Mouse (Mus musculus): ENCODE data around the gene Ctbp2. TPM values are rescaled to one million over a fixed set of nuclear protein-coding genes. Genes with fewer than 3 reads are reported as not detected.

Gene Ctbp2
- polyA plus RNA-seq, 1 experiment from 2014 or later, result 129 TPM

DNA sequence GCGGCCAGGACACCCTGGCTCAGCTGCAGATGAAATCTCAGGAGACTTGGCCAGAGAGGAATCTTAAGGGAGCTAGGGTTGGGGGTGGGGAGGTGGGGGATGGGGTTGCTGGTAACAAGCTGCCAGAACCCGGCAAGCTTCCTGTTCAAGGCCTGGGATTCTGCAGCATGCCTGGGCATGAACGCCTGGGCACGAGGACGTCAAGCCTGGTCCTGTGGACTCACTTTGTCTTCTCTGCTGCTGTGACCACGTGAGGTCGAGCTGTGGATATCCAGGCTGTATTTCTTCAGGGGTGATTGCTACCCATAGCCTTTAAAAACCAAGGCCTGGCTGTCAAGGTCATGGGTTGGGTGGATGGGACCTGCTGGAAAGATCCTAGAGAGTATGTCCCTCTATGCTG is 118.4 kb downstream of the Ctbp2 start:
- no peaks in the 10 kb centered on the region for H3K9me3 ChIP-seq (replicated peaks; ENCODE audit: control insufficient read depth, low read length)
- 81% methylated on average over 7 of the region's 7 CpGs for WGBS
- no peak for DNase-seq (ENCODE audit: low spot score)
- no peak overlapping the region for H3K9ac ChIP-seq (replicated peaks; ENCODE audit: low read length)
- H3K27me3 ChIP-seq (ENCODE audit: control insufficient read depth, insufficient read depth, low read length), result no peaks in the 10 kb centered on the region
- ATAC-seq (replicated peaks; ENCODE audit: insufficient number of reproducible peaks, low FRiP score, low TSS enrichment, low read depth), result no peak
- H3K27ac ChIP-seq (replicated peaks; ENCODE audit: low read depth, low read length), result no peak overlapping the region
- no peak overlapping the region for H3K4me2 ChIP-seq (ENCODE audit: low read depth, low read length)
- H3K4me1 ChIP-seq (ENCODE audit: control insufficient read depth, insufficient read depth, low read length), result no peaks in the 10 kb centered on the region
- no peak overlapping the region for H3K4me3 ChIP-seq (ENCODE audit: low read depth, low read length)
- no peaks in the 10 kb centered on the region for H3K36me3 ChIP-seq (replicated peaks; ENCODE audit: control insufficient read depth, insufficient read depth, low read depth, low read length)

DNA sequence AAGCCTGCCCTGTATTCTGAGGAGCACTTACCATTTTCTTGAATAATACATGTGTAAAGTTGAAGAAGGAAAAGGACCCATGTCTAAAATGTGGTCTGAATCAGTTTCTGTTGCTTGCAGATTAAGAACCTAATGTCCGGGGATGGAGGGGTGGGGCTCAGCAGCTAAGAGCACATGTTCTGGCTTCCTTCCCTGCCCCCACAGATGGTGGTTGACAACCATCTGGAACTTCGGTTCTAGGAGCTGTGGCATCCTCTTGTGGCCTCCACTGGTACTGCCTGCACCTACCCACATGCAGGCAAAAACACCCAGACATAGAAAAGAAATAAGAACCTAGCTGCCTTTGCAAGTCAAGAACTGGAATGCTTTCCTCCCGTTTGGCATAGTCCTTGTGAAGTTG is 120.7 kb downstream of the Ctbp2 start:
- no peak for ATAC-seq (replicated peaks; ENCODE audit: insufficient number of reproducible peaks, low FRiP score, low TSS enrichment, low read depth)
- H3K4me2 ChIP-seq (ENCODE audit: low read depth, low read length), result no peak overlapping the region
- WGBS, result 28% methylated on average over 3 of the region's 3 CpGs

DNA sequence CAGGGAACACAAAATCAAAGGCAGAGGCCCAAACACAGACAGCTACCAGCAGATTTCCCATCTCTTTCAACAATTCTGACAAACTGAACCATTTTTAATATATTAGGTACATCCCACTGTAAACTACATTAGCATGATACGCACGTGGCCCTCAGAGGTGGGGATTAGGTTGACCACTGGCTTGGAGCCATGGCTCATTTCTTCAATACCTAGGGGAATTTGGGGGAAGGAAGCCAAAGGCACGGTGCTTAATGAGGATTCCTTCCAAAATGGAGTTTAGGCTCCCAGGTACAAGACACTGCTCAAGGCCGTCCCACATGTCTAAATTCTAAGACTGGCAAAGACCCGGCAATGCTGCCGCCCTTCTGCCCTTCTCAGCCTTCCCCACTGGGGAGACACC is 121.9 kb downstream of the Ctbp2 start:
- DNase-seq (ENCODE audit: low spot score) (no peak), ATAC-seq (replicated peaks; ENCODE audit: insufficient number of reproducible peaks, low FRiP score, low TSS enrichment, low read depth) (no peak)
- Histone ChIP-seq H3K4me3 (ENCODE audit: low read depth, low read length) (no peak overlapping the region), H3K9ac (replicated peaks; ENCODE audit: low read length) (no peak overlapping the region), H3K36me3 (replicated peaks; ENCODE audit: control insufficient read depth, insufficient read depth, low read depth, low read length) (peaks cover 3% of the 10 kb centered on the region), H3K27ac (replicated peaks; ENCODE audit: low read depth, low read length) (no peak overlapping the region), H3K4me1 (ENCODE audit: control insufficient read depth, insufficient read depth, low read length) (no peaks in the 10 kb centered on the region), H3K4me2 (ENCODE audit: low read depth, low read length) (no peak overlapping the region), H3K27me3 (ENCODE audit: control insufficient read depth, insufficient read depth, low read length) (no peaks in the 10 kb centered on the region), H3K9me3 (replicated peaks; ENCODE audit: control insufficient read depth, low read length) (no peaks in the 10 kb centered on the region)
- WGBS, result 91% methylated on average over 6 of the region's 6 CpGs

More for the DNA sequence above, 120.7 kb downstream of the Ctbp2 start:
- H3K4me1 ChIP-seq (ENCODE audit: control insufficient read depth, insufficient read depth, low read length), result no peaks in the 10 kb centered on the region
- no peaks in the 10 kb centered on the region for H3K9me3 ChIP-seq (replicated peaks; ENCODE audit: control insufficient read depth, low read length)
- peak; percentile 67 for DNase-seq (ENCODE audit: low spot score)
- H3K27me3 ChIP-seq (ENCODE audit: control insufficient read depth, insufficient read depth, low read length), result no peaks in the 10 kb centered on the region
- no peak overlapping the region for H3K9ac ChIP-seq (replicated peaks; ENCODE audit: low read length)
- H3K27ac ChIP-seq (replicated peaks; ENCODE audit: low read depth, low read length), result no peak overlapping the region
- H3K36me3 ChIP-seq (replicated peaks; ENCODE audit: control insufficient read depth, insufficient read depth, low read depth, low read length), result peaks cover 2% of the 10 kb centered on the region; the same call in 1 of the 2 replicates
- H3K4me3 ChIP-seq (ENCODE audit: low read depth, low read length), result no peak overlapping the region

DNA sequence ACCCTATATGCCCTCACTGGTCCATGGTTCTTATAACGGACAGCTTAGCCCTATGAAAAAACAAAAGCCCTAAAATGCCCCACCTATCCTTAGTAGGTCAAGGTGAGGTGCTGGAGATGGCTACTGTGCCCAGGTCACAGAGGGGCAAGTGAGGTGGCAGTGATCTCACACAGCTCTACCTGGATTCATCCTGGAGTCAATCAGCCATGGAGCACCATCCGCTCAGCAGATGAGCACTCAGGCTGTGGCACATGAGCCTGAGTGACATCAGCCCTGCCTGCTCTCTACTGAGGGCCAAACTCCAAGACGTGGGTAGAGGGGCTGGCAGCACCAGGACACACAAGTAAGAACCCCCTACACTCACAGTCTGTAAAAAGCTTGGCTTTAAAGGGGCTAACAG is 122.8 kb downstream of the Ctbp2 start:
- peaks cover 4% of the 10 kb centered on the region for H3K36me3 ChIP-seq (replicated peaks; ENCODE audit: control insufficient read depth, insufficient read depth, low read depth, low read length)
- H3K27ac ChIP-seq (replicated peaks; ENCODE audit: low read depth, low read length), result no peak overlapping the region
- H3K9ac ChIP-seq (replicated peaks; ENCODE audit: low read length), result no peak overlapping the region
- H3K4me1 ChIP-seq (ENCODE audit: control insufficient read depth, insufficient read depth, low read length), result no peaks in the 10 kb centered on the region
- no peak overlapping the region for H3K4me3 ChIP-seq (ENCODE audit: low read depth, low read length)
- H3K4me2 ChIP-seq (ENCODE audit: low read depth, low read length), result no peak overlapping the region
- no peaks in the 10 kb centered on the region for H3K9me3 ChIP-seq (replicated peaks; ENCODE audit: control insufficient read depth, low read length)
- 91% methylated on average over 3 of the region's 3 CpGs for WGBS
- H3K27me3 ChIP-seq (ENCODE audit: control insufficient read depth, insufficient read depth, low read length), result no peaks in the 10 kb centered on the region
- DNase-seq (ENCODE audit: low spot score) (no peak), ATAC-seq (replicated peaks; ENCODE audit: insufficient number of reproducible peaks, low FRiP score, low TSS enrichment, low read depth) (no peak)

DNA sequence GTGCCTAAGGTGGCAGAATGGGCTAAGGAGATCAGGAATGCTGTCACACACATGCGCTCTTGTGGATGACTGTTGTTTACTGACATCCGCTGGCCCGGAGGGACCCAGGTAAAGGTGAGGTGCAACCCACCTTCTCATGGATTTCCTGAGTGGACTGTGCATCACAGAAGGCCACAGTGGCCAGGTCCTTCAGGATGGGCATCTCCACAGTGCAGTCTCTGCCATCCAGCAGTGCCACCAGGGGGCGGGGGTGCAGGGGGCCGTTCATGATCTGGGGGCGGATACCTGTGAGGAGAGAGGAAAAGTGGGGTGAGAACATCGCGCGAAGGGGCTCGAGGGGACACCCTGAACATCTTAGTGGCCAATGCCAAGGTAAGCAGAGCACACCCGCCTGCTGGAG is 125.1 kb downstream of the Ctbp2 start:
- no peaks in the 10 kb centered on the region for H3K27me3 ChIP-seq (ENCODE audit: control insufficient read depth, insufficient read depth, low read length)
- WGBS, result 91% methylated on average over 11 of the region's 11 CpGs
- no peak for DNase-seq (ENCODE audit: low spot score)
- no peak overlapping the region for H3K4me3 ChIP-seq (ENCODE audit: low read depth, low read length)
- H3K4me1 ChIP-seq (ENCODE audit: control insufficient read depth, insufficient read depth, low read length), result no peaks in the 10 kb centered on the region
- H3K36me3 ChIP-seq (replicated peaks; ENCODE audit: control insufficient read depth, insufficient read depth, low read depth, low read length), result peaks cover 7% of the 10 kb centered on the region
- H3K27ac ChIP-seq (replicated peaks; ENCODE audit: low read depth, low read length), result no peak overlapping the region
- no peak overlapping the region for H3K4me2 ChIP-seq (ENCODE audit: low read depth, low read length)
- H3K9me3 ChIP-seq (replicated peaks; ENCODE audit: control insufficient read depth, low read length), result no peaks in the 10 kb centered on the region
- no peak for ATAC-seq (replicated peaks; ENCODE audit: insufficient number of reproducible peaks, low FRiP score, low TSS enrichment, low read depth)
- no peak overlapping the region for H3K9ac ChIP-seq (replicated peaks; ENCODE audit: low read length)

DNA sequence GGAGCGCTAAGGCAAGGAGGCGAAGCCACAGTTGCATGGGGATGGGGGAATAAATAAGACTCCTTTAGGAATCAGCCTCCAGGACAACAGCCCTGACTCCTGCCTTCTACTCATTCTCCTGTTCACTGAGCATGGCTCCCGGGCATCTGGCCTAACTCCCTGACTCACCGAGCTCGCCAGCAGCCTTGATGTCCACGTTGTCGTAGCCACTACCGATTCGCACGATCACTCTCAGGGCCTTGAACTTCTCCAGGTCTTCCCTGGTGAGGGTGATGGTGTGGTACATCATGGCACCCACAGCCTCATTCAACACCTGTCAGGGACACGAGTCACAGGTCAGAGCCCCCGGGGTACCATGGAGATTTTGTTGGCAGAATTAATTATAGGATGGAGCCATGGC is 125.5 kb downstream of the Ctbp2 start:
- no peak for DNase-seq (ENCODE audit: low spot score)

DNA sequence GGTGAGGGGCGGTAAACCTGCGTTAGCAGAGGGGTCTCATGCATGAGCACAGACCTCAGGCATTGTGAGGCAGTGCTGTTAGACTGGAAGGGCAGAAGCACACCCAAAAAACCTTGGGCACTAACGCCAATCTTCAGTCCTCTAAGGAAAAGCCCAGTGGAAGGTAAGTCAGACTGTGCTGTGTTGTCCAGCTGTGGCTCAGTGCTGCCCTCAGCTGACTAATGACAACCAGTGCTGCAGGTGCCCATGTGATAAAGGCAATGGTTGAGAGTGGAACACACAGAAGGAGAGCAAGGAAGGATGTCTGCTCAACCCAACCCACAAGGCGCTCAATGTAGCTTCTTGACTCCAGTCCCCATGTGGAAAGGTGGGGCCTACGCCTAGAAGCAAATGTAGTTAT is 127.8 kb downstream of the Ctbp2 start:
- Histone ChIP-seq H3K27ac (replicated peaks; ENCODE audit: low read depth, low read length) (no peak overlapping the region), H3K4me3 (ENCODE audit: low read depth, low read length) (no peak overlapping the region), H3K27me3 (ENCODE audit: control insufficient read depth, insufficient read depth, low read length) (no peaks in the 10 kb centered on the region), H3K36me3 (replicated peaks; ENCODE audit: control insufficient read depth, insufficient read depth, low read depth, low read length) (peaks cover 7% of the 10 kb centered on the region), H3K4me1 (ENCODE audit: control insufficient read depth, insufficient read depth, low read length) (no peaks in the 10 kb centered on the region), H3K4me2 (ENCODE audit: low read depth, low read length) (no peak overlapping the region), H3K9ac (replicated peaks; ENCODE audit: low read length) (no peak overlapping the region), H3K9me3 (replicated peaks; ENCODE audit: control insufficient read depth, low read length) (no peaks in the 10 kb centered on the region)
- 93% methylated on average over 5 of the region's 5 CpGs for WGBS
- DNase-seq (ENCODE audit: low spot score) (no peak), ATAC-seq (replicated peaks; ENCODE audit: insufficient number of reproducible peaks, low FRiP score, low TSS enrichment, low read depth) (no peak)

More for the DNA sequence above, 125.5 kb downstream of the Ctbp2 start:
- Histone ChIP-seq H3K4me2 (ENCODE audit: low read depth, low read length) (no peak overlapping the region), H3K27ac (replicated peaks; ENCODE audit: low read depth, low read length) (no peak overlapping the region), H3K9me3 (replicated peaks; ENCODE audit: control insufficient read depth, low read length) (no peaks in the 10 kb centered on the region), H3K27me3 (ENCODE audit: control insufficient read depth, insufficient read depth, low read length) (no peaks in the 10 kb centered on the region), H3K4me3 (ENCODE audit: low read depth, low read length) (no peak overlapping the region), H3K36me3 (replicated peaks; ENCODE audit: control insufficient read depth, insufficient read depth, low read depth, low read length) (peaks cover 7% of the 10 kb centered on the region), H3K4me1 (ENCODE audit: control insufficient read depth, insufficient read depth, low read length) (no peaks in the 10 kb centered on the region), H3K9ac (replicated peaks; ENCODE audit: low read length) (no peak overlapping the region)
- 92% methylated on average over 12 of the region's 12 CpGs for WGBS
- no peak for ATAC-seq (replicated peaks; ENCODE audit: insufficient number of reproducible peaks, low FRiP score, low TSS enrichment, low read depth)

DNA sequence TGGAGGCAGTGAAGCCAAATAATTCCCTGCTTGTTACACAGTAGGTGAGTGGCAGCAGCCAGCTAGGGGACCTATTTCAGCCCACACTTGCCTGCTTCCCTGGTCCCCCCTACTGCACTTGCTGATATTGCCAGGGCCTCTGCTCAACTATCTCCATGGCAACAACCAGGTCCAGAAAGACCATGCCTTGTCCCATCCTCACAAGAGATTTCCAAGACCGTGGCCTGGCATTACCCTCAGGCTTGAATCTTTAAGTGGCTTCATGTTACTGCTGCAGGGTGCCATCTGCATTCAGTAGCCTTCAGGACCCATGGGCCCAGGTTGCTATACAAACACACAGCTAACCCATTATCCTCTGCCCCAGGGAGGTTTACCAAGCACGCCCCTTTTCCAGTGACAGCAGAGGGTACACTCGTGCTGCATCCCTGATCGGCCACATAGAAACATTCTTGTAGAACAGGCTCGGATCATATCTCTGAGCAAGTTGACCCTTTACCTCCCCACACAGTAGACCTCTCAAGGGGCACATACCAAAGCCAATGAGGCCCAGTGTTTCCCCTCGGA is 129.4 kb downstream of the Ctbp2 start:
- 75% methylated on average over 6 of the region's 6 CpGs for WGBS
- ATAC-seq (replicated peaks; ENCODE audit: insufficient number of reproducible peaks, low FRiP score, low TSS enrichment, low read depth), result no peak
- DNase-seq (ENCODE audit: low spot score), result no peak
- no peak overlapping the region for H3K9ac ChIP-seq (replicated peaks; ENCODE audit: low read length)
- no peaks in the 10 kb centered on the region for H3K9me3 ChIP-seq (replicated peaks; ENCODE audit: control insufficient read depth, low read length)
- H3K36me3 ChIP-seq (replicated peaks; ENCODE audit: control insufficient read depth, insufficient read depth, low read depth, low read length), result peaks cover 11% of the 10 kb centered on the region
- no peak overlapping the region for H3K4me2 ChIP-seq (ENCODE audit: low read depth, low read length)
- no peak overlapping the region for H3K27ac ChIP-seq (replicated peaks; ENCODE audit: low read depth, low read length)
- no peaks in the 10 kb centered on the region for H3K27me3 ChIP-seq (ENCODE audit: control insufficient read depth, insufficient read depth, low read length)
- H3K4me1 ChIP-seq (ENCODE audit: control insufficient read depth, insufficient read depth, low read length), result no peaks in the 10 kb centered on the region
- H3K4me3 ChIP-seq (ENCODE audit: low read depth, low read length), result no peak overlapping the region

Data from embryonic facial prominence, embryonic 11.5 days (tissue).